Comparison of ENCODE assay signal across 6 mouse cellular contexts in genomic region chr7:127618402-127618801, GRCm38 (mm10). TPM values are rescaled to one million over a fixed set of nuclear protein-coding genes. Genes with fewer than 3 reads are reported as not detected.
"Had no signal": no experiment of that assay in that cellular context is flagged by ENCODE, and none has a peak within 500 bp of the region (broad histone marks: within the 10 kb centered on the region; RNA-seq: fewer than 3 reads in every experiment).

No protein-coding gene starts in this region.

RNA-seq across cellular contexts. Expression of gene Tmem265, which starts 57.2 kb away (rescaled TPM):
- total RNA-seq: gastrocnemius, adult 2 months; gastrocnemius, postnatal 10 days; gastrocnemius, postnatal 25 days; heart, adult 2 months; heart, postnatal 14 days; heart, postnatal 36 days had no signal
- polyA plus RNA-seq: heart, adult 2 months had no signal
